Mouse (Mus musculus): ENCODE measurements around the gene Pianp. TPM values are rescaled to one million over a fixed set of nuclear protein-coding genes. Genes with fewer than 3 reads are reported as not detected.
A peak's percentile ranks its signal among the peaks of the same experiment; 100 is the strongest.

Pianp gene
- polyA plus RNA-seq (2015; fragmentation: Nextera tagmentation; extraction: Ambion mirVana): 10.0 TPM in 2 replicates

GRCm38 (mm10) chr6:124996551-124997501 is at the start of gene Pianp:
Gene Pianp (plus strand): TSS chr6:124996694.
- ATAC-seq (ENCODE audit: insufficient number of reproducible peaks, insufficient read depth, low FRiP score, low TSS enrichment, low read depth): peak; percentile 79
- peak within 1 kb of the TSS; percentile 99 for H3K4me2 ChIP-seq
- H3K4me1 ChIP-seq: peaks cover 33% of the 10 kb centered on the region
- peaks cover 99% of the 10 kb centered on the region for H3K27me3 ChIP-seq
- H3K4me3 ChIP-seq: peak within 1 kb of the TSS; percentile 60
- H3K9ac ChIP-seq: peak within 1 kb of the TSS; percentile 77
- no peaks in the 10 kb centered on the region for H3K36me3 ChIP-seq
- H3K27ac ChIP-seq: no peak within 1 kb of the TSS
- under 1% methylated on average over 69 of the region's 78 CpGs for WGBS
- H3K9me3 ChIP-seq: no peaks in the 10 kb centered on the region

- no peak for ATAC-seq (ENCODE audit: insufficient number of reproducible peaks, insufficient read depth, low FRiP score, low TSS enrichment, low read depth)
- peaks cover 46% of the 10 kb centered on the region for H3K36me3 ChIP-seq
- no peaks in the 10 kb centered on the region for H3K27me3 ChIP-seq
- no peak overlapping the region for H3K9ac ChIP-seq
- H3K27ac ChIP-seq: no peak overlapping the region
- no peak overlapping the region for H3K4me3 ChIP-seq
- H3K9me3 ChIP-seq: no peaks in the 10 kb centered on the region
- no peaks in the 10 kb centered on the region for H3K4me1 ChIP-seq
- no peak overlapping the region for H3K4me2 ChIP-seq
- WGBS: 80% methylated on average over 2 of the region's 2 CpGs
Observed at GRCm38 (mm10) chr6:124953991-124954715, 42.3 kb upstream of the Pianp start.

- Histone ChIP-seq H3K9ac (no peak overlapping the region), H3K4me2 (no peak overlapping the region), H3K27me3 (no peaks in the 10 kb centered on the region), H3K9me3 (no peaks in the 10 kb centered on the region), H3K27ac (no peak overlapping the region), H3K4me3 (no peak overlapping the region), H3K4me1 (no peaks in the 10 kb centered on the region), H3K36me3 (peaks cover 57% of the 10 kb centered on the region)
- no peak for ATAC-seq (ENCODE audit: insufficient number of reproducible peaks, insufficient read depth, low FRiP score, low TSS enrichment, low read depth)
- WGBS: 89% methylated on average over 4 of the region's 4 CpGs
Observed at GRCm38 (mm10) chr6:124955212-124955611, 41.3 kb upstream of the Pianp start.

GRCm38 (mm10) chr6:124958127-124958526 is 38.4 kb upstream of the Pianp start:
- Histone ChIP-seq H3K9me3 (no peaks in the 10 kb centered on the region), H3K4me3 (no peak overlapping the region), H3K4me2 (no peak overlapping the region), H3K9ac (no peak overlapping the region), H3K36me3 (peaks cover 84% of the 10 kb centered on the region), H3K27me3 (no peaks in the 10 kb centered on the region), H3K4me1 (no peaks in the 10 kb centered on the region), H3K27ac (no peak overlapping the region)
- 83% methylated on average over 3 of the region's 3 CpGs for WGBS
- no peak for ATAC-seq (ENCODE audit: insufficient number of reproducible peaks, insufficient read depth, low FRiP score, low TSS enrichment, low read depth)

- 96% methylated on average over 13 of the region's 13 CpGs for WGBS
- H3K36me3 ChIP-seq: peaks cover 77% of the 10 kb centered on the region
- H3K9me3 ChIP-seq: no peaks in the 10 kb centered on the region
Observed at GRCm38 (mm10) chr6:124959960-124960359, 36.5 kb upstream of the Pianp start.

GRCm38 (mm10) chr6:124961021-124961420 is 35.5 kb upstream of the Pianp start:
- peaks cover 9% of the 10 kb centered on the region for H3K4me1 ChIP-seq
- no peak overlapping the region for H3K27ac ChIP-seq
- no peaks in the 10 kb centered on the region for H3K27me3 ChIP-seq
- H3K4me3 ChIP-seq: no peak overlapping the region
- 94% methylated on average over 12 of the region's 12 CpGs for WGBS
- H3K36me3 ChIP-seq: peaks cover 67% of the 10 kb centered on the region
- H3K4me2 ChIP-seq: no peak overlapping the region
- ATAC-seq (ENCODE audit: insufficient number of reproducible peaks, insufficient read depth, low FRiP score, low TSS enrichment, low read depth): no peak
- no peaks in the 10 kb centered on the region for H3K9me3 ChIP-seq
- H3K9ac ChIP-seq: 0 out of 2 replicates have a peak overlapping the region, but pooled peaks have one; percentile 46

More at GRCm38 (mm10) chr6:124959960-124960359, 36.5 kb upstream of the Pianp start:
- Histone ChIP-seq H3K27me3 (no peaks in the 10 kb centered on the region), H3K4me1 (peaks cover 8% of the 10 kb centered on the region), H3K4me3 (no peak overlapping the region), H3K9ac (no peak overlapping the region), H3K4me2 (no peak overlapping the region), H3K27ac (no peak overlapping the region)
- no peak for ATAC-seq (ENCODE audit: insufficient number of reproducible peaks, insufficient read depth, low FRiP score, low TSS enrichment, low read depth)

GRCm38 (mm10) chr6:124964638-124965037 is 31.9 kb upstream of the Pianp start:
- H3K4me1 ChIP-seq: peaks cover 9% of the 10 kb centered on the region
- ATAC-seq (ENCODE audit: insufficient number of reproducible peaks, insufficient read depth, low FRiP score, low TSS enrichment, low read depth): 0 out of 2 replicates have a peak, but pooled peaks have one; percentile 6
- H3K4me2 ChIP-seq: peak overlapping the region; percentile 97
- H3K9ac ChIP-seq: peak overlapping the region; percentile 94
- H3K9me3 ChIP-seq: no peaks in the 10 kb centered on the region
- H3K36me3 ChIP-seq: peaks cover 41% of the 10 kb centered on the region
- 36% methylated on average over 16 of the region's 16 CpGs for WGBS
- H3K27me3 ChIP-seq: no peaks in the 10 kb centered on the region
- peak overlapping the region; percentile 79 for H3K4me3 ChIP-seq
- peak overlapping the region; percentile 95 for H3K27ac ChIP-seq

- Histone ChIP-seq H3K4me1 (peaks cover 9% of the 10 kb centered on the region), H3K9ac (peak within 1 kb of the TSS; percentile 94), H3K36me3 (peaks cover 36% of the 10 kb centered on the region), H3K4me3 (peak within 1 kb of the TSS; percentile 79), H3K4me2 (peak within 1 kb of the TSS; percentile 97), H3K27me3 (no peaks in the 10 kb centered on the region), H3K27ac (peak within 1 kb of the TSS; percentile 95), H3K9me3 (no peaks in the 10 kb centered on the region)
- WGBS: 1% methylated on average over 68 of the region's 68 CpGs
- peak; percentile 89 for ATAC-seq (ENCODE audit: insufficient number of reproducible peaks, insufficient read depth, low FRiP score, low TSS enrichment, low read depth)
Observed at GRCm38 (mm10) chr6:124965088-124965719, 31.3 kb upstream of the Pianp start, which contains the start of gene Cops7a. Gene Cops7a (minus strand): TSS chr6:124965538.

GRCm38 (mm10) chr6:124965747-124966146 is 30.7 kb upstream of the Pianp start:
- ATAC-seq (ENCODE audit: insufficient number of reproducible peaks, insufficient read depth, low FRiP score, low TSS enrichment, low read depth): no peak
- Histone ChIP-seq H3K4me2 (peak overlapping the region; percentile 97), H3K9ac (peak overlapping the region; percentile 94), H3K27me3 (no peaks in the 10 kb centered on the region), H3K4me1 (peaks cover 9% of the 10 kb centered on the region), H3K36me3 (peaks cover 30% of the 10 kb centered on the region), H3K9me3 (no peaks in the 10 kb centered on the region), H3K4me3 (peak overlapping the region; percentile 79), H3K27ac (peak overlapping the region; percentile 95)
- 16% methylated on average over 15 of the region's 15 CpGs for WGBS

- H3K9me3 ChIP-seq: no peaks in the 10 kb centered on the region
- no peak overlapping the region for H3K9ac ChIP-seq
- 97% methylated on average over 7 of the region's 7 CpGs for WGBS
- no peak overlapping the region for H3K27ac ChIP-seq
- peaks cover 9% of the 10 kb centered on the region for H3K4me1 ChIP-seq
- ATAC-seq (ENCODE audit: insufficient number of reproducible peaks, insufficient read depth, low FRiP score, low TSS enrichment, low read depth): no peak
- peak overlapping the region; percentile 97 for H3K4me2 ChIP-seq
- H3K4me3 ChIP-seq: peak overlapping the region; percentile 79
- peaks cover 22% of the 10 kb centered on the region for H3K36me3 ChIP-seq
- no peaks in the 10 kb centered on the region for H3K27me3 ChIP-seq
Observed at GRCm38 (mm10) chr6:124966466-124967118, 29.9 kb upstream of the Pianp start.

- Histone ChIP-seq H3K36me3 (peaks cover 10% of the 10 kb centered on the region), H3K4me1 (peaks cover 9% of the 10 kb centered on the region), H3K27me3 (no peaks in the 10 kb centered on the region), H3K27ac (no peak overlapping the region), H3K4me2 (no peak overlapping the region), H3K9ac (no peak overlapping the region), H3K4me3 (no peak overlapping the region), H3K9me3 (no peaks in the 10 kb centered on the region)
- WGBS: 76% methylated on average over 4 of the region's 4 CpGs
- no peak for ATAC-seq (ENCODE audit: insufficient number of reproducible peaks, insufficient read depth, low FRiP score, low TSS enrichment, low read depth)
Observed at GRCm38 (mm10) chr6:124967766-124968165, 28.7 kb upstream of the Pianp start.
